Mouse (Mus musculus) intestine, embryonic 14.5 days (tissue): ENCODE results near the gene Gm48551. TPM values are rescaled to one million over a fixed set of nuclear protein-coding genes. Genes with fewer than 3 reads are reported as not detected.
A peak's percentile ranks its signal among the peaks of the same experiment; 100 is the strongest.

Experiments
- ATAC-seq: fragments of 200-750 bp; cut with Nextera tagmentation; replicated peaks from 2 replicates; pipeline ENCODE4 v1.8.0; 2017; ENCODE audit warnings: low read depth, moderate number of reproducible peaks, moderate TSS enrichment, moderate library complexity; ENCODE audit not compliant: low FRiP score, low TSS enrichment
- DNase-seq: peaks from one replicate; pipeline ENCODE4 v3.0.0-alpha.2; 2018; ENCODE audit warnings: low spot score
- H3K27ac ChIP-seq: fragments of 300-500 bp; sonication (generic); 2 replicates; pipeline ENCODE4 v1.5.1; 2014; ENCODE audit warnings: low read depth, mild to moderate bottlenecking, control low read depth
- H3K27me3 ChIP-seq: fragments of 300-500 bp; sonication (generic); replicated peaks from 2 replicates; pipeline ENCODE4 v1.6.1; 2014; ENCODE audit warnings: low read length, control low read depth; ENCODE audit not compliant: control insufficient read depth, insufficient read depth
- H3K36me3 ChIP-seq: fragments of 300-500 bp; sonication (generic); 2 replicates; pipeline ENCODE4 v1.6.1; 2014; ENCODE audit warnings: low read length, control low read depth; ENCODE audit not compliant: control insufficient read depth, insufficient read depth
- H3K4me1 ChIP-seq: fragments of 300-500 bp; sonication (generic); replicated peaks from 2 replicates; pipeline ENCODE4 v1.6.1; 2014; ENCODE audit warnings: low read length, control low read depth, mixed read lengths; ENCODE audit not compliant: control insufficient read depth, insufficient read depth
- H3K4me2 ChIP-seq: fragments of 300-500 bp; sonication (generic); 2 replicates; pipeline ENCODE4 v1.6.1; 2014; ENCODE audit warnings: low read length
- H3K4me3 ChIP-seq: fragments of 300-500 bp; sonication (generic); 2 replicates; pipeline ENCODE4 v1.5.1; 2014; ENCODE audit warnings: low read depth, low read length, control low read depth, mixed read lengths
- H3K9ac ChIP-seq: fragments of 300-500 bp; sonication (generic); 2 replicates; pipeline ENCODE4 v1.6.1; 2014; ENCODE audit warnings: mild to moderate bottlenecking, low read length
- H3K9me3 ChIP-seq: fragments of 300-500 bp; sonication (generic); 2 replicates; pipeline ENCODE4 v1.6.1; 2016; ENCODE audit warnings: low read length, control low read depth; ENCODE audit not compliant: control insufficient read depth
- WGBS: fragments of 180-500 bp; shearing (Covaris S2); extraction: QIAGEN DNeasy Blood & Tissue Kit; methylation state at CpG from one replicate; pipeline ENCODE4 v1.1.7; 2014; 5-methylcytosine and 5-hydroxymethylcytosine counted together
- polyA plus RNA-seq: library from polyadenylated mRNA; unstranded; fragments of >200 nt; fragmentation: Nextera tagmentation; extraction: Ambion mirVana; gene quantifications from 2 replicates; pipeline ENCODE4 v1.2.1, GENCODE M21; 2014

The Gm48551 gene
- polyA plus RNA-seq, 1 experiment from 2014 or later: 4.2 TPM

- 83% methylated on average over 5 of the region's 5 CpGs for WGBS
- Histone ChIP-seq H3K36me3 (peaks cover 28% of the 10 kb centered on the region), H3K9me3 (no peaks in the 10 kb centered on the region), H3K27ac (no peak overlapping the region), H3K4me1 (peaks cover 16% of the 10 kb centered on the region), H3K9ac (no peak overlapping the region), H3K4me3 (no peak overlapping the region), H3K27me3 (no peaks in the 10 kb centered on the region), H3K4me2 (no peak overlapping the region)
- no peak for ATAC-seq
- DNase-seq: no peak
Observed at GRCm38 (mm10) chr10:81396749-81397148, 12.5 kb downstream of the Gm48551 start.

DNA sequence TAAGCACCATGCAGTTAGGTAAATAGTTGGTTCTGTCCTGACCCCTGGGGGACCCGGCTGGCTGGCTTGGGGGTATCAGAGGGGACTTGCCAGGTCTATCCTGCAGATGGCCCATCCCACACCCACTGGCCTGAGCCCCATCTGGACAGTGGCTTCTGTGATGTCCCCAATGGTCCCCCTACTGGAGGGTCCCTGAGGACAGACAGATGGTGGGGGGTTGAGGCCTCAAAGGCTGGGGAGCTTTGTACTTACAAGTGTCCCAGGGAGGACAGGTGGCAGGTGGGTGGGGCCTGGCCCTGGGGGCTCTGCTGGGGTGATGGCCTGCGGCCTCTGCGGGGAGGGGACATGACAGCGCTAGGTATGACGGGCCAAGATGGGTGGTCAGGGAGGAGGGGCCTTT, 15.0 kb downstream of the Gm48551 start:
- no peak overlapping the region for H3K27ac ChIP-seq
- 52% methylated on average over 5 of the region's 5 CpGs for WGBS
- H3K4me2 ChIP-seq: no peak overlapping the region
- H3K9ac ChIP-seq: no peak overlapping the region
- ATAC-seq: no peak
- H3K4me1 ChIP-seq: peaks cover 15% of the 10 kb centered on the region
- no peak for DNase-seq
- peaks cover 33% of the 10 kb centered on the region for H3K36me3 ChIP-seq
- H3K9me3 ChIP-seq: no peaks in the 10 kb centered on the region
- no peak overlapping the region for H3K4me3 ChIP-seq
- H3K27me3 ChIP-seq: no peaks in the 10 kb centered on the region

GRCm38 (mm10) chr10:81399798-81400308, 15.6 kb downstream of the Gm48551 start:
- Histone ChIP-seq H3K4me3 (no peak overlapping the region), H3K9ac (no peak overlapping the region), H3K36me3 (peaks cover 38% of the 10 kb centered on the region), H3K27me3 (no peaks in the 10 kb centered on the region), H3K4me1 (peaks cover 15% of the 10 kb centered on the region), H3K27ac (no peak overlapping the region), H3K9me3 (no peaks in the 10 kb centered on the region), H3K4me2 (no peak overlapping the region)
- 73% methylated on average over 18 of the region's 18 CpGs for WGBS
- no peak for ATAC-seq
- no peak for DNase-seq

DNA sequence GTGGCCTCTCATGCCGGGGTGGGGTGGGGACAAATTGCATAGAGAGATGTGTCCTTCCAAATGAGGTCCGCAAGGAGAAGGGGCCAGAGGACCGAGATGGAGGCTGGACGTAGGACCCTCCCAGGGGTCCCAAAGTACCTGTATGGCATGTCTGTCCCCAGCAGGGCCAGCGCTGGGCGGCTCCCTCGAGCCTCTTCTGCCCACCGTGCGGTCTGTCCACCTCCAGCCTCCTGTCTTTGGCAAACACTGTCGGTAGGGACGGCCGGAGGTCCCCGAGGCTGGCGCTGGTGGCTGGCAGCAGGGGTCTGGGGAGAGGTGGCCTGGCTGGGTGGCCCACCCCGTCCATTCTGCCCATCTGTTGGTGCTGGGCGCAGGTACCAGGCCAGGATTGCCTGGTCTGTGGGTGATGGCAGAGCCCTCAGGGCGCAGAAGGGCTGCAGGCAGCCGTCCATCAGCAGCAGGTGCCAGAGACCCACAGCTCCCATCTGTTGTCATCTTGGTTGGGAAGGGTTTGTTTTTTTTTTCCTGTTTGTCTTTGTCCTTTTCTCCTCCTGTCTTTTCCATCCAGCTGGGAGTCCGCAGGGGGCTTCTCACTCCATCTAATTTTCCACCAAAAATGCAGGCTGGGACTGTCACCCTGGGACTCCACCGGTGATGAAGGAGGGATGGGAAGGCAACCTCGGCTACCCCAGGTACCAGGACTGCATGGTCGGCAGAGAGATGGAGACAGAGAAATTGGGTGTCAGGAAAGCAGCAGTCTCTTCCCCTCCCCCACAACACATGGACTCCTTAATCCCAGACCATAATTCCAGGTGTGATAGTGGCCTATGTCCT, 16.3 kb downstream of the Gm48551 start:
- H3K36me3 ChIP-seq: peaks cover 42% of the 10 kb centered on the region
- WGBS: 61% methylated on average over 22 of the region's 22 CpGs
- H3K27ac ChIP-seq: no peak overlapping the region

DNA sequence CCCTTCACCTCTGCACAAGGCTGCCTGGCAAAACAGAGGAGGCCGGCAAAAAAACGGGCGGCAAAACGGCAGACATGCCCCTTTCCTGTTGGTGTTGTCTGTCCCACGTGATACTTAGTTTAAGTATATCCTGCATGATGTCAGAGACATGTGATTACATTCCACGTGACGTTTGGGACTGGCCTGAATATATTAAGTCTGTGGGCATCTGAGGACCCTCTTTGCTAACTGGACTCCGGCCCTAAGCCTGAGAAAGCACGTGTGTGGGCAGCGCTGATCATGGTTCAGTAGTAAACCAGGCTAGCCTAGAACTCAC, 16.9 kb downstream of the Gm48551 start:
- ATAC-seq (peak; percentile 7; the same call in 1 of the 2 replicates), DNase-seq (no peak)
- no peaks in the 10 kb centered on the region for H3K27me3 ChIP-seq
- H3K4me3 ChIP-seq: no peak overlapping the region
- H3K9ac ChIP-seq: no peak overlapping the region
- H3K36me3 ChIP-seq: peaks cover 46% of the 10 kb centered on the region
- H3K9me3 ChIP-seq: no peaks in the 10 kb centered on the region
- H3K27ac ChIP-seq: peak overlapping the region; percentile 86
- WGBS: 35% methylated on average over 10 of the region's 10 CpGs
- no peak overlapping the region for H3K4me2 ChIP-seq
- peaks cover 15% of the 10 kb centered on the region for H3K4me1 ChIP-seq

More for the DNA sequence above, 16.3 kb downstream of the Gm48551 start:
- DNase-seq (no peak), ATAC-seq (no peak)
- no peaks in the 10 kb centered on the region for H3K27me3 ChIP-seq
- H3K9ac ChIP-seq: no peak overlapping the region
- no peak overlapping the region for H3K4me3 ChIP-seq
- no peaks in the 10 kb centered on the region for H3K9me3 ChIP-seq
- H3K4me2 ChIP-seq: no peak overlapping the region
- peaks cover 15% of the 10 kb centered on the region for H3K4me1 ChIP-seq

- H3K36me3 ChIP-seq: peaks cover 44% of the 10 kb centered on the region
- no peak overlapping the region for H3K4me3 ChIP-seq
- ATAC-seq (peak; percentile 72), DNase-seq (peak; percentile 87)
- 14% methylated on average over 18 of the region's 18 CpGs for WGBS
- H3K27ac ChIP-seq: peak overlapping the region; percentile 86
- no peaks in the 10 kb centered on the region for H3K9me3 ChIP-seq
- H3K27me3 ChIP-seq: no peaks in the 10 kb centered on the region
- H3K4me2 ChIP-seq: peak overlapping the region; percentile 35
- no peak overlapping the region; the same call in 1 of the 2 replicates for H3K9ac ChIP-seq
- peaks cover 15% of the 10 kb centered on the region for H3K4me1 ChIP-seq
Observed at GRCm38 (mm10) chr10:81401521-81402226, 17.4 kb downstream of the Gm48551 start.

DNA sequence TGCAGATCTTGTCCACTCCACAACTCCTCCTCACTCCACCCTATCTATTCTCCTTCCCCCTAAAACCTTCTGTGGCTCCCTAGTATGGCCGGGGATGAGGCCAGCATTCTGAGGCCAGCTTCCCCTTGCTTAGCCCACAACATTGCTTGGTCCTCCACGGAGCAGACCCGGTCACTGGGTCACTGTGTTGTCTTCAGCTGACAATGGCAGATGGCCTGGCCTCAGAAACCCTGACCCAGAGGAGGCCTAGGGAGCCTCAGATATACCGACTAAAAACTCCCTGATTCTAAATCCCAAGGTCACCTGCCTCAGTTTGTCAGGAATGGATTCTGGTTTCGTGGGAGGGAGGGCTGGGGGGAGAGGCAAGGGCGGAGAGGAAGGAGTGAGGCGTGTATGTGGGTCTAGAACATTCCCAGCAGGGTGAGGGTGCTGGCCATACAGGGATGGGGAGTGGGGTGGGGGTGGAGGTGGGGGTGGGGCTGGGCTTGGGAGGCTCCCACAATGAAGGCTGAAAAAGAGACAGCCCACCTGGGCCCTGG, 18.0 kb downstream of the Gm48551 start:
- DNase-seq: no peak
- WGBS: 26% methylated on average over 7 of the region's 7 CpGs

GRCm38 (mm10) chr10:81403511-81403910, 19.2 kb downstream of the Gm48551 start:
- DNase-seq (no peak), ATAC-seq (no peak)
- 62% methylated on average over 10 of the region's 10 CpGs for WGBS
- Histone ChIP-seq H3K9ac (no peak overlapping the region), H3K4me1 (peaks cover 34% of the 10 kb centered on the region), H3K4me2 (no peak overlapping the region), H3K27me3 (no peaks in the 10 kb centered on the region), H3K9me3 (no peaks in the 10 kb centered on the region), H3K27ac (peak overlapping the region; percentile 86; the same call in 1 of the 2 replicates), H3K4me3 (no peak overlapping the region), H3K36me3 (peaks cover 56% of the 10 kb centered on the region)

More for the DNA sequence above, 18.0 kb downstream of the Gm48551 start:
- Histone ChIP-seq H3K36me3 (peaks cover 48% of the 10 kb centered on the region), H3K9ac (no peak overlapping the region), H3K9me3 (no peaks in the 10 kb centered on the region), H3K4me2 (peak overlapping the region; percentile 35), H3K4me3 (no peak overlapping the region), H3K27me3 (no peaks in the 10 kb centered on the region), H3K4me1 (peaks cover 22% of the 10 kb centered on the region), H3K27ac (peak overlapping the region; percentile 86)
- ATAC-seq: no peak
